Mouse (Mus musculus) neutrophil, adult 83 days (primary cell): ENCODE measurements around the gene Slc16a12. TPM values are rescaled to one million over a fixed set of nuclear protein-coding genes. Genes with fewer than 3 reads are reported as not detected.

ENCODE experiments used
- total RNA-seq, 2 experiments: library from RNA; stranded (reverse); gene quantifications; one replicate each; pipeline ENCODE4 v1.2.4; 2023

The Slc16a12 gene
- not detected for total RNA-seq

GRCm38 (mm10) chr19:34746688-34747504 is at the start of gene Slc16a12:
Slc16a12 (minus strand) TSS chr19:34747289.

GRCm38 (mm10) chr19:34640623-34641022 is 106.5 kb downstream of the Slc16a12 start, which contains the start of the genes Ifit1bl2 and Ifit1:
Ifit1bl2 (minus strand) TSS chr19:34640743.
Ifit1 (plus strand) TSS chr19:34640871.

Other genes starting within 250 kb of the Slc16a12 start
- 10 to 100 TPM; 59.9 to 67.6 TPM for gene Lipa, start 219.8 kb downstream of the Slc16a12 start, total RNA-seq
- 1 to 10 TPM; 6.0 to 7.5 TPM for gene Ifit2, start 196.6 kb downstream of the Slc16a12 start, total RNA-seq
- 10 to 100 TPM in 1 of 2 experiments, 1 to 10 TPM in 1; 9.3 to 14.8 TPM for gene Ifit3, start 163.8 kb downstream of the Slc16a12 start, total RNA-seq
- 1 to 10 TPM in 1 of 2 experiments, under 1 TPM in 1; 0.77 to 1.2 TPM for gene Ifit1bl1, start 145.3 kb downstream of the Slc16a12 start, total RNA-seq
- gene Ifit3b, start 139.3 kb downstream of the Slc16a12 start, total RNA-seq, result 1 to 10 TPM; 4.0 to 5.3 TPM
- 10 to 100 TPM; 13.5 to 17.4 TPM for gene Ifit1bl2, start 106.5 kb downstream of the Slc16a12 start, total RNA-seq
- 1 to 10 TPM; 2.9 to 6.8 TPM for gene Ifit1, start 106.4 kb downstream of the Slc16a12 start, total RNA-seq
- gene Pank1, start 132.2 kb upstream of the Slc16a12 start, total RNA-seq, result 1 to 10 TPM; 1.5 to 1.7 TPM
- gene Kif20b, start 175.1 kb upstream of the Slc16a12 start, total RNA-seq, result 10 to 100 TPM; 38.6 to 40.1 TPM